Mouse (Mus musculus) stomach, embryonic 14.5 days (tissue): Measurements from ENCODE around the gene Apol7c. TPM values are rescaled to one million over a fixed set of nuclear protein-coding genes. Genes with fewer than 3 reads are reported as not detected.
"Not testable (repeated sequence)": the region's sequence is repeated elsewhere in the genome, so short reads cannot be mapped to it uniquely, and the experiment has no call there.

ENCODE experiments used
- ATAC-seq: fragments of 200-750 bp; cut with Nextera tagmentation; 2 replicates; pipeline ENCODE4 v1.8.0; 2017; ENCODE audit warnings: low read depth, moderate TSS enrichment; ENCODE audit not compliant: insufficient number of reproducible peaks, insufficient read depth, low FRiP score
- H3K27ac ChIP-seq: fragments of 300-500 bp; sonication (generic); 2 replicates; pipeline ENCODE4 v1.5.1; 2014; ENCODE audit warnings: mild to moderate bottlenecking, low read length, moderate library complexity, mixed read lengths
- H3K27me3 ChIP-seq: fragments of 300-500 bp; sonication (generic); 2 replicates; pipeline ENCODE4 v1.6.1; 2014; ENCODE audit warnings: low read length, control low read depth, mixed read lengths; ENCODE audit not compliant: control insufficient read depth, insufficient read depth
- H3K36me3 ChIP-seq: fragments of 300-500 bp; sonication (generic); 2 replicates; pipeline ENCODE4 v1.6.1; 2014; ENCODE audit warnings: mild to moderate bottlenecking, control low read depth, low read length, moderate library complexity, mixed read lengths; ENCODE audit not compliant: control insufficient read depth, insufficient read depth
- H3K4me1 ChIP-seq: fragments of 300-500 bp; sonication (generic); 2 replicates; pipeline ENCODE4 v1.6.1; 2014; ENCODE audit warnings: low read length, control low read depth, mixed read lengths; ENCODE audit not compliant: control insufficient read depth, insufficient read depth
- H3K4me2 ChIP-seq: fragments of 300-500 bp; sonication (generic); replicated peaks from 2 replicates; pipeline ENCODE4 v1.6.1; 2014; ENCODE audit warnings: low read depth, low read length, control low read depth
- H3K4me3 ChIP-seq: fragments of 300-500 bp; sonication (generic); 2 replicates; pipeline ENCODE4 v1.5.1; 2014; ENCODE audit warnings: low read depth, low read length, control low read depth
- H3K9ac ChIP-seq: fragments of 300-500 bp; sonication (generic); replicated peaks from 2 replicates; pipeline ENCODE4 v1.6.1; 2014; ENCODE audit warnings: low read depth, mild to moderate bottlenecking, control low read depth, low read length, moderate library complexity, mixed read lengths
- H3K9me3 ChIP-seq: fragments of 300-500 bp; sonication (generic); 2 replicates; pipeline ENCODE4 v1.6.1; 2016; ENCODE audit warnings: low read depth, low read length, control low read depth; ENCODE audit not compliant: control insufficient read depth
- WGBS: fragments of 180-500 bp; shearing (Covaris S2); extraction: QIAGEN DNeasy Blood & Tissue Kit; methylation state at CpG from one replicate; pipeline ENCODE4 v1.1.7; 2014; 5-methylcytosine and 5-hydroxymethylcytosine counted together
- polyA plus RNA-seq: library from polyadenylated mRNA; unstranded; fragments of >200 nt; fragmentation: Nextera tagmentation; extraction: Ambion mirVana; gene quantifications from 2 replicates; pipeline ENCODE4 v1.2.1, GENCODE M21; 2014

Apol7c gene
- polyA plus RNA-seq, 1 experiment from 2014 or later = 0.84 TPM

DNA sequence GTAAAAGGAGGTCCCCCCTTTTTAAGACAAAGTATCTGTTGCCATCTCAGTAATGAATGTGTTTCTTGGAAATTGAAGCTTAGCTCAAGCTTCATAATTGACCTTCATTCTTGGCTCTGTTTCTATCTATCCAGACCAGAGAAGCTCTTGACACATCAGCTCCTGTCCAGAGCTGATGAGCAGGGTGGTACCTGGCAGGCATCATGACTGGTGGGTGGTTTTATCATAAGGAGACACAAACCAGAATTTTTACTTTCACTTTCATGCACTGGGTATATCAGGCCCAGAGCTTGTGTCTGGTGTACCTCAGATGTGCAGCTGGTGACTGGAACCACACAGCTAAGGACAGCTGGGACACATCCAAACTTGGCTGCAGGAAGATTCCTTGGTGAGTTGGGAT, 25.1 kb downstream of the Apol7c start, which contains the start of gene Apol11a:
Apol11a (plus strand) TSS at position 306 of the 400 bp plus-strand sequence.
- H3K36me3 ChIP-seq, H3K9ac ChIP-seq, H3K9me3 ChIP-seq, H3K27me3 ChIP-seq, ATAC-seq, H3K4me1 ChIP-seq, H3K4me3 ChIP-seq, H3K27ac ChIP-seq, H3K4me2 ChIP-seq: not testable (repeated sequence)

- not testable (repeated sequence) for H3K36me3 ChIP-seq, H3K4me1 ChIP-seq, H3K4me2 ChIP-seq, ATAC-seq, H3K27ac ChIP-seq, H3K9me3 ChIP-seq, H3K27me3 ChIP-seq, H3K9ac ChIP-seq, H3K4me3 ChIP-seq
- WGBS = 83% methylated on average over 1 of the region's 1 CpGs
Observed at GRCm38 (mm10) chr15:77494694-77495093, 38.4 kb downstream of the Apol7c start.

DNA sequence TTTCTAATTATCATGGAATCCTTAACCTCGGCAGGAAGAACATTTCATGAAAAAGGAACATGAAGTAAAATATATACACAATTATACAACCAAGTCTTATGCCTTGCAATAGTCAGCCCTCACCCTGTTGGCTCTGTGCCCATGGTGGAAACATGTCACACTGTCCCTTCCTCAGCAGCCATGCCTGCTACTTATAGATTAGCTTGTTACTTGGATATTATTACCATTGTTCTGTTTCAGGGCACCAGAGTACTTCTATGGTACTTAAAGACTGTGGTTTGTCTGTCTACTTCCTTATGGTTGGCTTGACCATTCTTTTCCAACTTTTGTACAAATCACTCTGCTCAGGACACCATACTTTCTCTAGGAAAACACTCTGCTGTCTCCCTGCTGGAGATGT, 39.9 kb downstream of the Apol7c start:
- H3K27ac ChIP-seq, H3K9ac ChIP-seq, H3K9me3 ChIP-seq, H3K4me3 ChIP-seq, H3K36me3 ChIP-seq, H3K4me1 ChIP-seq, H3K4me2 ChIP-seq, H3K27me3 ChIP-seq, ATAC-seq: not testable (repeated sequence)
- WGBS = no CpG with 5 or more reads among the region's 1 CpGs

DNA sequence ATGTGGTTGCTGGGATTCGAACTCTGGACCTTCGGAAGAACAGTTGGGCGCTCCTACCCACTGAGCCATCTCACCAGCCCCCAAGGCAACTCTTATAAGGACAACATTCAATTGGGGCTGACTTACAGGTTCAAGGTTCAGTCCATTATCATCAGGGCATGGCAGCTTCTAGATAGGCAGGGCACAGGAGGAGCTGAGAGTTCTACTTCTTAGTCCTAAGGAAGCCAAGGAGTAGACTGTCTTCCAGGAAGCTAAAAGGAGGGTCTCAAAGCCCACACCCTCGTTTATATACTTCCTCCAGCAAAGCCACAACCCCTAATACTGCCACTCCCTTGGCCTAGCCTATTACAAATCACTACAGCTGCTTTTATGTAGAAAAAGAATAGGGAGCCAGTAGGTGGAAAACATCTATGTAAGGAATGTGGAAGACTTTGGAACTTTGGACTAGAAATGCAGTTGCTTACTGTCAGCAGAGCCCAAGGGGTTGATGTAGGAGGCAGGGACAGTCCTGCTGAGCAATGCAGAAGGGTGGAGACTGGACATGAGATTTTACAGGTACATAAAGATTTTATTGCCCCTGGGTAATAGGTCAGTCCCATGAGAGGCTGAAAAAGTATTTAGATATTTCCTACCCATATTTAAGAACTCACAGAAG, 50.8 kb downstream of the Apol7c start:
- no peak overlapping the region for H3K4me2 ChIP-seq
- H3K36me3 ChIP-seq = no peaks in the 10 kb centered on the region
- no peak overlapping the region for H3K9ac ChIP-seq
- WGBS = 75% methylated on average over 4 of the region's 4 CpGs
- ATAC-seq = no peak
- H3K27me3 ChIP-seq = no peaks in the 10 kb centered on the region
- no peak overlapping the region for H3K27ac ChIP-seq
- no peaks in the 10 kb centered on the region for H3K4me1 ChIP-seq
- no peaks in the 10 kb centered on the region for H3K9me3 ChIP-seq
- no peak overlapping the region for H3K4me3 ChIP-seq

DNA sequence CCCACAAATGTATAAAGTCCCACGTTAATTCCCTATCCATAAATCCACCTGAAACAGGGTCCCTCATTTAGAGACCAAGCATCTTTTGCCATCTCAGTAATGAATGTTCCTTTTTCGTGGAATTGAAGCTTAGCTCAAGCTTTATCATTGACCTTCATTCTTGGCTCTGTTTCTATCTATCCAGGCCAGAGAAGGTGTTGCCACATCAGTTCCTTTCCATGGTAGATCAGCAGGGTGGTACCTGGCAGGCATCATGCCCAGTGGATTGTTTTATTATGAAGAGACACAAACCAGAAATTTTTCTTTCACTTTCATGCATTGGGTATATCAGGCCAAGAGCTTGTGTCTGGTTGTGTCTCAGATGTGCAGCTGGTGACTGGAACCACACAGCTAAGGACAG, 56.4 kb downstream of the Apol7c start, which contains the start of gene Apol10a:
Apol10a (plus strand) TSS at position 355 of the 400 bp plus-strand sequence.
- ATAC-seq, H3K4me1 ChIP-seq: not testable (repeated sequence)
- WGBS = 89% methylated on average over 2 of the region's 2 CpGs

More for the DNA sequence above, 56.4 kb downstream of the Apol7c start, which contains the start of gene Apol10a:
- H3K27ac ChIP-seq, H3K27me3 ChIP-seq, H3K9ac ChIP-seq, H3K4me3 ChIP-seq, H3K36me3 ChIP-seq, H3K9me3 ChIP-seq, H3K4me2 ChIP-seq: not testable (repeated sequence)

Other genes with a start within 250 kb of the Apol7c start
- gene Rbfox2, start 226.3 kb downstream of the Apol7c start, polyA plus RNA-seq = 90.5 and 93.7 TPM in 2 replicates
- 2.4 and 2.8 TPM in 2 replicates for gene Apol7a, start 134.2 kb downstream of the Apol7c start, polyA plus RNA-seq
- gene Apol9a, start 122.2 kb downstream of the Apol7c start, polyA plus RNA-seq = 0.25 TPM in 1 of 2 replicates, not detected in the other
- not detected in 2 replicates for gene Apol7b, start 85.8 kb downstream of the Apol7c start, polyA plus RNA-seq
- gene Apol10a, start 56.3 kb downstream of the Apol7c start, polyA plus RNA-seq = not detected in 2 replicates
- not detected in 2 replicates for gene Apol11a, start 25.0 kb downstream of the Apol7c start, polyA plus RNA-seq
- gene 1700025B11Rik, start 28.6 kb upstream of the Apol7c start, polyA plus RNA-seq = not detected in 2 replicates
- gene Apol10b, start 62.8 kb upstream of the Apol7c start, polyA plus RNA-seq = 0.17 and 0.35 TPM in 2 replicates
- not detected in 2 replicates for gene Gm36245, start 65.9 kb upstream of the Apol7c start, polyA plus RNA-seq
- gene Apol11b, start 110.0 kb upstream of the Apol7c start, polyA plus RNA-seq = not detected in 2 replicates
- 0.17 and 0.19 TPM in 2 replicates for gene Apol7e, start 165.5 kb upstream of the Apol7c start, polyA plus RNA-seq
- gene Apol9b, start 195.7 kb upstream of the Apol7c start, polyA plus RNA-seq = not detected in 2 replicates
- gene Apol8, start 223.7 kb upstream of the Apol7c start, polyA plus RNA-seq = 0.55 TPM in 1 of 2 replicates, not detected in the other